Mouse (Mus musculus) 416B (cell line): Measurements from ENCODE around the gene Tm9sf2.
"Not testable (repeated sequence)": the region's sequence is repeated elsewhere in the genome, so short reads cannot be mapped to it uniquely, and the experiment has no call there.

Experiments
- DNase-seq: peaks from one replicate; pipeline ENCODE4 v3.0.0; 2011; ENCODE audit warnings: low read depth

Gene Tm9sf2

DNA sequence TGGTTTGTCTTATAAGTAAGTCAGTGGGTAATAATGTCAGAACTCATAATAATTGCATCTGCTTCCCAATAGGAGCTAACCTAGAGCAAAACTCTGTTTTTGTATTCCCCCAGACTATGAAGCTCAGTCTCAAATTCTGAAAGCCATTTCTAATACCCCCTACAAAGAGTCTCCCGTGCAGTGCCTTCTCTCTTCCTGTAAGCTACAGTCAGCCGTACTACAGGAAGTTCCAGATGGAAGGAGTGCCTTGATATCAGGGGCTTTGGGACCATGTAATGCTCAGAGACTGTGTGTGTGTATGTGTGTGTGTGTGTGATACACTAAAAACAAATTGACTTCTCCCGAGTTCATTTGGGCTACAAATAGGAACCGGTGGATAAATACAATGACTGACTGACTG, 7.3 kb upstream of the Tm9sf2 start:
- no peak for DNase-seq

GRCm38 (mm10) chr14:122101890-122102289, 4.9 kb upstream of the Tm9sf2 start:
- DNase-seq: not testable (repeated sequence)

- DNase-seq: peak; percentile 98
Observed at GRCm38 (mm10) chr14:122104881-122105280, 2.0 kb upstream of the Tm9sf2 start.

- DNase-seq: peak; percentile 49
Observed at GRCm38 (mm10) chr14:122105391-122106285, 1.2 kb upstream of the Tm9sf2 start.

GRCm38 (mm10) chr14:122107481-122108214, 810 bp downstream of the Tm9sf2 start:
- DNase-seq: peak; percentile 35

- peak; percentile 45 for DNase-seq
Observed at GRCm38 (mm10) chr14:122111681-122112080, 4.8 kb downstream of the Tm9sf2 start.

DNA sequence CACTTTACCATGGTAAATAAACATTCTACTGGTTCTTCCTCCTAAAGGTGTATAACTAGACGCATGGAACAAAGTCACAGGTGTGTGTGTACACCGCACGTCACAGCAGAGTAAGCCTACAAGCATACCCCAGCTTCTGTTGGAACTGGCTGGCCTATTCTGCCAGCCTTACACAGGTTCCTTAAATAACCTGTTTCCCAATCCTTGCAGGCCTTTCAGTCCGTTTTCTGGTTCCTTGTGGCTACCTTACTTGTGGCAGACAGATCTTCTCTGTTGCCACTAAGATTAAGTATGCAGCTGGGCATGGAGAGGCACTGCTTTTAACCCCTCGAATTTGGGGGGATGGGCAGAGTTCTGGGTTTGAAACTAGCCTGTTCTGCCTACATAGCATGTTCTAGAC, 5.5 kb downstream of the Tm9sf2 start:
- DNase-seq: no peak

GRCm38 (mm10) chr14:122116200-122116599, 9.4 kb downstream of the Tm9sf2 start:
- DNase-seq: no peak

DNA sequence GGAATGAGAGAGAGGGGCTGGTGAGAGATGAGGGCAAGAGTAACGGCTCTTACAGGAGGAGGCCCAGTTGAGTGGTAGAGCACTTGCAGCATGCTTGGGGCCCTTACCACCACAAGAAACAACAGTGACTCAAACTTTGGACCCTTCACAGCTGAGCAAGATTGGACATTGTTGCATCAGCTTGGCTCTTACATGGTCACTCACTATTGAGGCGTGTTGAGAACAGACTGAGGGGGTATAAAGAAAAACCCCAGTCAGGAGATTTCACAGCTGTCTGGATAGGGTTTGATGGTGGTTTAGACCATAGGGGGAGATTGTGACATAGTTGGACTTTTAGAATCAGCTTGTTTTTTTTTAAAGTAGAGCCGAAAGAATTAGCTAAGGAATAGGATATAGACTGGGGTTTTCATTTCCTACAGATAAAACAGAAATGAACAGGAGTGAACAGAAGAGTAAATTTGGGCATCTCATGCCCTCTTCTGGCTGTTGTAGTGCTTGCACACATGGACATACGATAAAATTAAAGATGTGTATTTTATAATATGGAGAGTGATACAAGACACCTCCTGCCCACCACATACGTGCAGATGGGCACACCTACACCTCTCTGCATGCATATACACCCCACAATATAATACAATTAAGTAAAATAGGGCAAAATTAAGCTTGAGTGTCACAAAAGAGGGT, 23.4 kb downstream of the Tm9sf2 start:
- DNase-seq: peak; percentile 81

DNA sequence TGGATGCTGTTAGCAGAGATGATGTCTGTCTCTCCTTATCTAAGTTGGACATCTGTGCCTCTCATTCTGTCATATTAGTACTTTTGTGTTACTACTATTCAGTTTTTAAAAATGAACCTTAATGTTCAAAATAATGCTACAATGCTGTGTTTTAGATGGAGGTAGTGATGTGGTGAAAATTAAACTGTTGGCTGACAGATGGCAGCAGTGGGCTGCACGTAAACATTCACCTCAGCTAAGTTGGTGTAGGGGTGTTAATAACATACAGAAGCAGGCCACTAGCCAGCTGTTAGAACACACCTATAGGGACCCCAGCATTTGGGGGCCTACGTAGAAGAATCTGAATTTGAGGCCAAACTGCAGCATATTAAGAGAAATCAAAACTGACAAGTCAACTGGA, 24.8 kb downstream of the Tm9sf2 start:
- peak; percentile 15 for DNase-seq

GRCm38 (mm10) chr14:122136368-122136928, 29.6 kb downstream of the Tm9sf2 start:
- no peak for DNase-seq

- DNase-seq: no peak
Observed at GRCm38 (mm10) chr14:122137234-122137633, 30.4 kb downstream of the Tm9sf2 start.

DNA sequence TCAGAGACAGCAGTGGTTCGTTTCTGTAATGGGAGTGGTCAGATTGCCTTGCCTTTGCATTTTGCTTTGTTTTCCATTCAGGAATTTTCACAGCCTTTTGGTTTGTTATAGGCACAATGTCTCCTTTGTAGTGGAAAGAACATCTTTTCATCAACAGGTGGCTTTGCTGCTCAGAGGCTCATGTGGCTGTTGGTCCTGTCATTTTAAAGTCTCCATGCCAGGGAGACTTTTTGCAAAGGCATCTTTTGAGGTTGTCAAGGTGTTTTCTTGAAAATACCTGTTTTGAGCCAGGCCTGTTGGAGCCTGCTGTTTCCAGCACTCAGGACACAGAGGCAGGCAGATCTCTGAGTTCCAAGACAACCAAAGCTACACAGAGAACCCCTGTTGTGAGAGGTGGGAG, 33.3 kb downstream of the Tm9sf2 start:
- no peak for DNase-seq

- no peak for DNase-seq
Observed at GRCm38 (mm10) chr14:122143585-122144269, 36.9 kb downstream of the Tm9sf2 start.

GRCm38 (mm10) chr14:122145374-122145773, 38.5 kb downstream of the Tm9sf2 start:
- peak; percentile 44 for DNase-seq

DNA sequence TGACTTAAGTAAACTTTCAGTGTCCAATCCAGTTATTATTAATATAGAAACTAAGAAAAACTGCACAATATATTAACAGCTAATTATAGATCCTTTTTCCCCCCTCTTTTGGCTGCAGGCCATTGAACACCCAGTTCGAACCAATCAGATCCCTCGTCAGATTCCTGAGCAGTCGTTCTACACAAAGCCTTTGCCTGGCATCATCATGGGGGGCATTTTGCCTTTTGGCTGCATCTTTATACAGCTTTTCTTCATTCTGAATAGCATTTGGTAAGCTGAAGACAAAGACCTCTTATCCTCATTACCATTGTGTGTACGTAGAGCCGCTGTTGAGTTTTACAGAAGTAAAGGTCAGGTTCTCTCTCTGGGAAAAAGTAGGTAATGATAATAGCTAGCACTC, 43.8 kb downstream of the Tm9sf2 start:
- no peak for DNase-seq

- peak; percentile 21 for DNase-seq
Observed at GRCm38 (mm10) chr14:122157738-122158137, 50.9 kb downstream of the Tm9sf2 start.

DNA sequence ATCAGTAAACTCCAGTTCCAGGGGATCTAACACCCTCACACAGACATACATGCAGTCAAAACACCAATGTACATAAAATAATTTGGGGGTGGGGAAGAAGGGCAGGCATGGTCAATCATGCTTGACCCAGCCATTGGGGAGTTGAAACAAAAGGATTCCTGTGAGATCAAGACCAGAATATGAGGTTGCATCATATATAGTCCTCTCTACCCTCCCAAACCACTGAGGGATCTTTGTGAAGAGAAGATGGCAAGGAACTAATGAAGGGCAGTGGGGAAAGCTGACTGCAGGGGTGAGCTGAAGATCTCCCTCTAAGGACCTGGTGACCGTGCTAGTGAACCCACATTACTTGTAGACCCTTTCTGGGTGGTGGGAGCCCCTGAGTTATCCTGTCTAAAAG, 54.1 kb downstream of the Tm9sf2 start:
- DNase-seq: no peak

GRCm38 (mm10) chr14:122168912-122169311, 62.1 kb downstream of the Tm9sf2 start:
- no peak for DNase-seq

GRCm38 (mm10) chr14:122170202-122170781, 63.5 kb downstream of the Tm9sf2 start:
- DNase-seq: no peak

GRCm38 (mm10) chr14:122171031-122171430, 64.2 kb downstream of the Tm9sf2 start:
- no peak for DNase-seq
